Mouse (Mus musculus) layer of hippocampus, adult 9-10 months (tissue): ENCODE data around the gene Flot2.

ENCODE experiments used
- DNase-seq: peaks from one replicate; pipeline ENCODE4 v3.0.0; 2022; ENCODE audit warnings: low spot score

Flot2 gene

GRCm38 (mm10) chr11:78102958-78103747 is 65.4 kb downstream of the Flot2 start:
- no peak for DNase-seq

- no peak for DNase-seq
These were observed 66.8 kb downstream of the Flot2 start for GRCm38 (mm10) chr11:78104501-78104900.
